9 mouse cellular contexts compared by ENCODE assay signal in the genomic region with DNA sequence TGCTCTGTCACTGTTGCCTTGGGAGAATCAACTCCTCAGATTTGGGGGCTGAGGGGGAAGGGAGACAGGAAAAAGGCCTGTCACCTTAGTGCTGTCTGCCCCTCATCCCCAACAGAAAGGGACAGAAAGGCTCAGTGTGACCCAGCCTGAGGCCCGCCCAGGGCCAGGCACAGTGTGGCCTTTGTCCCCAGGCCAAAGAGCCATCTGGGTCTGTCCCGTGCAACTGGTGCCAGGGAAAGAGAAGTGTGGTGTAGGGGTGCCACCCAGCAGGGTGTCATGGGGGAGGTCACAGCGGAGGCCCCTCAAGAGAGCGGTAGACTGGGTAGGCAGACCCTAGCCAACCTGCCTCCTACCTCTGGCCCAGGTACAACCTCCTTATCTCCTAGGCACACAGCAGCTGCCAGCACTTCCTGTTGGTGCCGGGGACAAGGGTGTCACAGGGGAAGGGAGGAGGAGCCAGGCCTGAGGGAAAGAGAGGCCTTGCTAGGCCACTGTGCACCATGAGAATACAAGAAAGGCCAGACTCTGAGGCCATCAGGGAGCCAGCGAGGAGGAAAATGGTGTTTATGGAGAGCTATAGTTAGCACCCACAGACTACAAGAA. TPM values are rescaled to one million over a fixed set of nuclear protein-coding genes. Genes with fewer than 3 reads are reported as not detected.
DNase-seq lines count a peak whose midpoint lies in the region; ATAC-seq and TF ChIP-seq lines count a peak whose summit lies in the region.
"Had no signal": no experiment of that assay in that cellular context is flagged by ENCODE, and none has a peak within 500 bp of the region (broad histone marks: within the 10 kb centered on the region; RNA-seq: fewer than 3 reads in every experiment).

No protein-coding gene starts in this region.

- H3K4me1 ChIP-seq in kidney, adult 2 months (ENCODE audit: control insufficient read depth, insufficient read depth, low read length), result peaks cover 29% of the 10 kb centered on the region
- peaks cover 11% of the 10 kb centered on the region for H3K4me1 ChIP-seq in intestine, embryonic 14.5 days (replicated peaks; ENCODE audit: control insufficient read depth, insufficient read depth, low read length)
- peaks cover 4% of the 10 kb centered on the region; the same call in 1 of the 2 replicates for H3K4me1 ChIP-seq in lung, embryonic 14.5 days (ENCODE audit: insufficient read depth)
- no peaks in the 10 kb centered on the region; the same call in 1 of the 2 replicates for H3K4me1 ChIP-seq in forebrain, embryonic 11.5 days (replicated peaks; ENCODE audit: control insufficient read depth, insufficient read depth, low read length)
- H3K4me1 ChIP-seq in hindbrain, embryonic 14.5 days (replicated peaks; ENCODE audit: control insufficient read depth, insufficient read depth, low read length), result no peaks in the 10 kb centered on the region; the same call in 1 of the 2 replicates

- no peak overlapping the region for H3K9ac ChIP-seq in intestine, embryonic 14.5 days (ENCODE audit: low read length)
- H3K9ac ChIP-seq in lung, embryonic 14.5 days, result no peak overlapping the region
- no peak overlapping the region for H3K9ac ChIP-seq in forebrain, embryonic 11.5 days (ENCODE audit: low read length)
- H3K9ac ChIP-seq in hindbrain, embryonic 14.5 days, result no peak overlapping the region
- H3K9ac ChIP-seq: neural tube, embryonic 13.5 days had no signal

- H3K4me2 ChIP-seq in intestine, embryonic 14.5 days (ENCODE audit: low read length), result no peak overlapping the region
- H3K4me2 ChIP-seq in lung, embryonic 14.5 days, result no peak overlapping the region
- no peak overlapping the region for H3K4me2 ChIP-seq in forebrain, embryonic 11.5 days (ENCODE audit: low read depth, low read length, severe bottlenecking)
- no peak overlapping the region for H3K4me2 ChIP-seq in hindbrain, embryonic 14.5 days (replicated peaks)
- H3K4me2 ChIP-seq: neural tube, embryonic 13.5 days had no signal

- H3K27me3 ChIP-seq in kidney, adult 2 months (replicated peaks; ENCODE audit: control insufficient read depth, insufficient read depth, low read length), result no peaks in the 10 kb centered on the region
- no peaks in the 10 kb centered on the region for H3K27me3 ChIP-seq in intestine, embryonic 14.5 days (replicated peaks; ENCODE audit: control insufficient read depth, insufficient read depth, low read length)
- H3K27me3 ChIP-seq in lung, embryonic 14.5 days (ENCODE audit: insufficient read depth, low read length), result no peaks in the 10 kb centered on the region
- no peaks in the 10 kb centered on the region for H3K27me3 ChIP-seq in forebrain, embryonic 11.5 days (ENCODE audit: control insufficient read depth, insufficient read depth, low read length)
- H3K27me3 ChIP-seq in hindbrain, embryonic 14.5 days (ENCODE audit: control insufficient read depth, insufficient read depth, low read length), result no peaks in the 10 kb centered on the region
- H3K27me3 ChIP-seq: neural tube, embryonic 13.5 days had no signal

- no peaks in the 10 kb centered on the region for H3K36me3 ChIP-seq in kidney, adult 2 months (ENCODE audit: control insufficient read depth, insufficient read depth, low read length)
- no peaks in the 10 kb centered on the region for H3K36me3 ChIP-seq in intestine, embryonic 14.5 days (ENCODE audit: control insufficient read depth, insufficient read depth, low read length)
- 0 out of 2 replicates have a peak, but pooled peaks cover 2% of the 10 kb centered on the region for H3K36me3 ChIP-seq in lung, embryonic 14.5 days (ENCODE audit: insufficient read depth)
- H3K36me3 ChIP-seq in forebrain, embryonic 11.5 days (ENCODE audit: control insufficient read depth, insufficient read depth, low read length), result no peaks in the 10 kb centered on the region
- no peaks in the 10 kb centered on the region for H3K36me3 ChIP-seq in hindbrain, embryonic 14.5 days (replicated peaks; ENCODE audit: control insufficient read depth, insufficient read depth)
- H3K36me3 ChIP-seq: neural tube, embryonic 13.5 days had no signal

- DNase-seq in kidney, adult 2 months, result peak; percentile 66
- no peak for DNase-seq in kidney, postnatal 14 days
- DNase-seq in MEL-GATA-1-ER (ENCODE audit: extremely low read depth, low read depth), result peak; percentile 41
- DNase-seq in intestine, embryonic 14.5 days (ENCODE audit: low spot score), result no peak
- peak; percentile 37 for DNase-seq in lung, embryonic 14.5 days
- no peak for DNase-seq in forebrain, embryonic 11.5 days (ENCODE audit: low spot score)
- DNase-seq in c-Kit-positive CD71-positive TER-119-positive erythroid progenitor cells, embryonic 14.5 days (ENCODE audit: low spot score), result no peak
- no peak for DNase-seq in hindbrain, embryonic 14.5 days (ENCODE audit: low spot score)

- H3K27ac ChIP-seq in kidney, adult 2 months (ENCODE audit: insufficient read depth, low read depth, low read length), result peak overlapping the region; percentile 33
- H3K27ac ChIP-seq in intestine, embryonic 14.5 days (ENCODE audit: low read depth), result peak overlapping the region; percentile 51; the same call in 1 of the 2 replicates
- H3K27ac ChIP-seq in lung, embryonic 14.5 days (ENCODE audit: low read depth), result peak overlapping the region; percentile 61
- H3K27ac ChIP-seq in forebrain, embryonic 11.5 days (ENCODE audit: low read depth, low read length), result no peak overlapping the region
- no peak overlapping the region for H3K27ac ChIP-seq in hindbrain, embryonic 14.5 days
- H3K27ac ChIP-seq: neural tube, embryonic 13.5 days had no signal

- no peak; the same call in 1 of the 2 replicates for ATAC-seq in intestine, embryonic 14.5 days (replicated peaks; ENCODE audit: low FRiP score, low TSS enrichment, low read depth)
- ATAC-seq in lung, embryonic 14.5 days (ENCODE audit: insufficient read depth), result no peak
- ATAC-seq in forebrain, embryonic 11.5 days (replicated peaks; ENCODE audit: low FRiP score), result no peak
- no peak for ATAC-seq in hindbrain, embryonic 14.5 days (ENCODE audit: low FRiP score)

- 51% methylated on average over 6 of the region's 6 CpGs for WGBS in kidney, adult 2 months
- WGBS in intestine, embryonic 14.5 days, result 66% methylated on average over 6 of the region's 6 CpGs
- 50% methylated on average over 6 of the region's 6 CpGs for WGBS in lung, embryonic 14.5 days
- 78% methylated on average over 6 of the region's 6 CpGs for WGBS in forebrain, embryonic 11.5 days
- 78% methylated on average over 6 of the region's 6 CpGs for WGBS in hindbrain, embryonic 14.5 days

- no peak for TF ChIP-seq CTCF in kidney, adult 2 months (conservative IDR thresholded peaks at IDR 0.05; ENCODE audit: insufficient read depth, insufficient read length, low read depth, low read length)
- no peak for TF ChIP-seq CTCF in lung, embryonic 14.5 days (IDR thresholded peaks at IDR 0.05; ENCODE audit: low read depth)

- no peak for TF ChIP-seq POLR2A in kidney, adult 2 months (IDR thresholded peaks at IDR 0.05; ENCODE audit: low read depth, low read length)

- H3K4me3 ChIP-seq in kidney, adult 2 months (ENCODE audit: insufficient read depth, low read depth, low read length), result no peak overlapping the region
- H3K4me3 ChIP-seq in intestine, embryonic 14.5 days (ENCODE audit: low read depth, low read length), result no peak overlapping the region
- H3K4me3 ChIP-seq in lung, embryonic 14.5 days (ENCODE audit: low read depth, low read length), result no peak overlapping the region
- H3K4me3 ChIP-seq in forebrain, embryonic 11.5 days (ENCODE audit: low read depth, low read length), result no peak overlapping the region
- no peak overlapping the region for H3K4me3 ChIP-seq in hindbrain, embryonic 14.5 days (replicated peaks; ENCODE audit: low read length)
- H3K4me3 ChIP-seq: neural tube, embryonic 13.5 days had no signal

- no peaks in the 10 kb centered on the region for H3K9me3 ChIP-seq in intestine, embryonic 14.5 days (ENCODE audit: control insufficient read depth, low read length)
- no peaks in the 10 kb centered on the region for H3K9me3 ChIP-seq in lung, embryonic 14.5 days (ENCODE audit: low read depth, low read length)
- H3K9me3 ChIP-seq in forebrain, embryonic 11.5 days (ENCODE audit: control insufficient read depth, low read length), result no peaks in the 10 kb centered on the region
- H3K9me3 ChIP-seq in hindbrain, embryonic 14.5 days (ENCODE audit: control insufficient read depth, low read length), result no peaks in the 10 kb centered on the region
- H3K9me3 ChIP-seq: neural tube, embryonic 13.5 days had no signal

RNA-seq across cellular contexts. Expression of gene Cdk18, which starts 13.6 kb away (rescaled TPM):
- 69.3 and 73.8 TPM in 2 replicates for polyA plus RNA-seq in kidney, adult 2 months (2012; rRNA removed)
- 7.6 and 7.7 TPM in 2 replicates for polyA plus RNA-seq in intestine, embryonic 14.5 days (2014; fragmentation: Nextera tagmentation; extraction: Ambion mirVana)
- 7.3 and 8.0 TPM in 2 replicates for polyA plus RNA-seq in lung, embryonic 14.5 days (2014; fragmentation: Nextera tagmentation; extraction: Ambion mirVana)
- 0.35 and 0.96 TPM in 2 replicates for polyA plus RNA-seq in forebrain, embryonic 11.5 days (2014; fragmentation: Nextera tagmentation; extraction: Ambion mirVana)
- 0.37 and 0.63 TPM in 2 replicates for polyA plus RNA-seq in hindbrain, embryonic 14.5 days (2014; fragmentation: Nextera tagmentation; extraction: Ambion mirVana)

RNA-seq across cellular contexts. Expression of gene Mfsd4a, which starts 58.0 kb away (rescaled TPM):
- polyA plus RNA-seq in kidney, adult 2 months (2012; rRNA removed), result 64.1 and 84.5 TPM in 2 replicates
- polyA plus RNA-seq in intestine, embryonic 14.5 days (2014; fragmentation: Nextera tagmentation; extraction: Ambion mirVana), result 13.4 TPM in 2 replicates
- polyA plus RNA-seq in lung, embryonic 14.5 days (2014; fragmentation: Nextera tagmentation; extraction: Ambion mirVana), result 23.6 and 23.8 TPM in 2 replicates
- 10.5 and 13.6 TPM in 2 replicates for polyA plus RNA-seq in forebrain, embryonic 11.5 days (2014; fragmentation: Nextera tagmentation; extraction: Ambion mirVana)
- 9.7 and 10.4 TPM in 2 replicates for polyA plus RNA-seq in hindbrain, embryonic 14.5 days (2014; fragmentation: Nextera tagmentation; extraction: Ambion mirVana)

Comparison
In these comparisons a context has a peak if more than half of its experiments do, and no peak if none do; other contexts are left out.
1. DNase-seq: peak in kidney, adult 2 months (single experiment), MEL-GATA-1-ER (single experiment) and lung, embryonic 14.5 days (single experiment); none in kidney, postnatal 14 days (single experiment), intestine, embryonic 14.5 days (single experiment), forebrain, embryonic 11.5 days (single experiment), c-Kit-positive CD71-positive TER-119-positive erythroid progenitor cells, embryonic 14.5 days (single experiment) and hindbrain, embryonic 14.5 days (single experiment).
2. H3K27ac ChIP-seq: peak in kidney, adult 2 months (single experiment), intestine, embryonic 14.5 days (single experiment) and lung, embryonic 14.5 days (single experiment); none in forebrain, embryonic 11.5 days (single experiment) and hindbrain, embryonic 14.5 days (single experiment).